Mouse (Mus musculus): ENCODE measurements around the gene Mgat4d.

- TF ChIP-seq POLR2A (IDR thresholded peaks at IDR 0.05; ENCODE audit: extremely low read depth, insufficient read depth, low read length) (no peak), CTCF (IDR thresholded peaks at IDR 0.05; ENCODE audit: low read depth, low read length) (no peak)
These were observed 48.4 kb downstream of the Mgat4d start for GRCm38 (mm10) chr8:83396680-83397079.

Data from liver, adult 2 months (tissue).